Mouse (Mus musculus): ENCODE results near the gene Aco1. TPM values are rescaled to one million over a fixed set of nuclear protein-coding genes. Genes with fewer than 3 reads are reported as not detected.
A peak's percentile ranks its signal among the peaks of the same experiment; 100 is the strongest.

Gene Aco1
- polyA plus RNA-seq, 1 experiment from 2014 or later, result 48.2 TPM

- DNase-seq (no peak), ATAC-seq (ENCODE audit: low FRiP score, low TSS enrichment) (no peak)
- 91% methylated on average over 4 of the region's 4 CpGs for WGBS
- Histone ChIP-seq H3K9me3 (ENCODE audit: control insufficient read depth, low read length) (no peaks in the 10 kb centered on the region), H3K9ac (replicated peaks; ENCODE audit: low read length) (no peak overlapping the region), H3K4me3 (replicated peaks; ENCODE audit: low read depth, low read length) (no peak overlapping the region), H3K4me1 (ENCODE audit: control insufficient read depth, insufficient read depth, low read length) (no peaks in the 10 kb centered on the region), H3K36me3 (ENCODE audit: control insufficient read depth, insufficient read depth, low read length) (no peaks in the 10 kb centered on the region), H3K27me3 (ENCODE audit: control insufficient read depth, insufficient read depth, low read length) (no peaks in the 10 kb centered on the region), H3K4me2 (ENCODE audit: low read length) (no peak overlapping the region), H3K27ac (replicated peaks; ENCODE audit: low read depth, low read length) (no peak overlapping the region)
Observed at GRCm38 (mm10) chr4:40136519-40136918, 6.4 kb upstream of the Aco1 start.

- peaks cover 15% of the 10 kb centered on the region for H3K4me1 ChIP-seq (ENCODE audit: control insufficient read depth, insufficient read depth, low read length)
- WGBS, result 84% methylated on average over 3 of the region's 3 CpGs
- ATAC-seq (ENCODE audit: low FRiP score, low TSS enrichment), result no peak
- H3K9me3 ChIP-seq (ENCODE audit: control insufficient read depth, low read length), result no peaks in the 10 kb centered on the region
- no peak overlapping the region for H3K4me3 ChIP-seq (replicated peaks; ENCODE audit: low read depth, low read length)
- no peaks in the 10 kb centered on the region for H3K36me3 ChIP-seq (ENCODE audit: control insufficient read depth, insufficient read depth, low read length)
- H3K27me3 ChIP-seq (ENCODE audit: control insufficient read depth, insufficient read depth, low read length), result no peaks in the 10 kb centered on the region
- H3K27ac ChIP-seq (replicated peaks; ENCODE audit: low read depth, low read length), result no peak overlapping the region
- H3K9ac ChIP-seq (replicated peaks; ENCODE audit: low read length), result no peak overlapping the region
- no peak for DNase-seq
- no peak overlapping the region for H3K4me2 ChIP-seq (ENCODE audit: low read length)
Observed at GRCm38 (mm10) chr4:40139663-40140255, 3.1 kb upstream of the Aco1 start.

DNA sequence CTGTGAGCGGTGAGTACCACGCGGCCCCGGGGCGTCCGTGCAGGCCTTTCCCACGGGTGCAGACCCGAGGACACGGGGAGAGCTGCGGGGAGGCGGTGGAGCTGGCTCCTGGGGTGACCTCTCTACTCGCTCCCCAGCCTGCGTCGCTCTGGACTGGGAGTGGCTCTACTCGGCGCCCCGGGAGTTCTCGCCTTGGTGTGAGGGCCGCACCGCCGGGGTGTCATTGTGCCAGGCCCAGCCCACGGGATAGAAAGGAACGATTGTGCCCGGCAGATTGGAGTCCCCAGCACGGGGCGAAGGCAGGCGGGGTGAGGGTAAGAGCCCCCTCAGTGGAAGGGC is 621 bp downstream of the Aco1 start:
- H3K36me3 ChIP-seq (ENCODE audit: control insufficient read depth, insufficient read depth, low read length), result no peaks in the 10 kb centered on the region
- DNase-seq (no peak), ATAC-seq (ENCODE audit: low FRiP score, low TSS enrichment) (no peak; the same call in 1 of the 2 replicates)
- H3K9ac ChIP-seq (replicated peaks; ENCODE audit: low read length), result peak overlapping the region; percentile 84
- peak overlapping the region; percentile 62 for H3K4me2 ChIP-seq (ENCODE audit: low read length)
- peaks cover 23% of the 10 kb centered on the region for H3K4me1 ChIP-seq (ENCODE audit: control insufficient read depth, insufficient read depth, low read length)
- H3K27ac ChIP-seq (replicated peaks; ENCODE audit: low read depth, low read length), result peak overlapping the region; percentile 89
- WGBS, result under 1% methylated on average over 27 of the region's 27 CpGs
- H3K9me3 ChIP-seq (ENCODE audit: control insufficient read depth, low read length), result no peaks in the 10 kb centered on the region
- H3K4me3 ChIP-seq (replicated peaks; ENCODE audit: low read depth, low read length), result peak overlapping the region; percentile 85
- H3K27me3 ChIP-seq (ENCODE audit: control insufficient read depth, insufficient read depth, low read length), result no peaks in the 10 kb centered on the region

DNA sequence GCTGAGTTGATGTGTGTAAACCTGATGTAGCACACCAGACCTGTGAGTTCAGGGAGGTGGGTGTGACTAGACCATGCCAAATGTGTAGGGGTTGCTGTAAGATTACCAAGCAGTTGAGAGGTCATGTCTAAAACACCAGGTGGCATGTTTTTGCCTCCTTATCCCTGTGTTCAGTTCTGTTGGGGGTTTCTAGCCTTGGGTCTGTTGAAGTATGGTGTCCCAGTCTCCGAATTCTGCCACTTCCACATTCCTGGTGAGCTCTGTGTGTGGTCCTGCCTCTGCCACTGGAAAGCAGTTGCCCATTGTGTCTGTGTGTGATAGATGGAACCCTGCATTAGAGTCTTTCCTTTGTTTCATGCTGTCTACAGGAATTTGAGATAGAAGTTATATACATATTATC is 1.7 kb downstream of the Aco1 start:
- Histone ChIP-seq H3K4me1 (ENCODE audit: control insufficient read depth, insufficient read depth, low read length) (peaks cover 23% of the 10 kb centered on the region), H3K4me2 (ENCODE audit: low read length) (peak overlapping the region; percentile 62), H3K9me3 (ENCODE audit: control insufficient read depth, low read length) (no peaks in the 10 kb centered on the region), H3K27ac (replicated peaks; ENCODE audit: low read depth, low read length) (no peak overlapping the region), H3K27me3 (ENCODE audit: control insufficient read depth, insufficient read depth, low read length) (no peaks in the 10 kb centered on the region), H3K9ac (replicated peaks; ENCODE audit: low read length) (peak overlapping the region; percentile 84; the same call in 1 of the 2 replicates), H3K4me3 (replicated peaks; ENCODE audit: low read depth, low read length) (peak overlapping the region; percentile 85), H3K36me3 (ENCODE audit: control insufficient read depth, insufficient read depth, low read length) (no peaks in the 10 kb centered on the region)
- WGBS, result 30% methylated on average over 1 of the region's 1 CpGs
- no peak for DNase-seq
- no peak for ATAC-seq (ENCODE audit: low FRiP score, low TSS enrichment)

GRCm38 (mm10) chr4:40144981-40145380 is 2.1 kb downstream of the Aco1 start:
- Histone ChIP-seq H3K4me2 (ENCODE audit: low read length) (peak overlapping the region; percentile 62), H3K27me3 (ENCODE audit: control insufficient read depth, insufficient read depth, low read length) (no peaks in the 10 kb centered on the region), H3K27ac (replicated peaks; ENCODE audit: low read depth, low read length) (no peak overlapping the region), H3K4me3 (replicated peaks; ENCODE audit: low read depth, low read length) (no peak overlapping the region), H3K4me1 (ENCODE audit: control insufficient read depth, insufficient read depth, low read length) (peaks cover 23% of the 10 kb centered on the region), H3K36me3 (ENCODE audit: control insufficient read depth, insufficient read depth, low read length) (no peaks in the 10 kb centered on the region), H3K9me3 (ENCODE audit: control insufficient read depth, low read length) (no peaks in the 10 kb centered on the region), H3K9ac (replicated peaks; ENCODE audit: low read length) (peak overlapping the region; percentile 84; the same call in 1 of the 2 replicates)
- WGBS, result 80% methylated on average over 3 of the region's 3 CpGs
- no peak for ATAC-seq (ENCODE audit: low FRiP score, low TSS enrichment)
- DNase-seq, result no peak

DNA sequence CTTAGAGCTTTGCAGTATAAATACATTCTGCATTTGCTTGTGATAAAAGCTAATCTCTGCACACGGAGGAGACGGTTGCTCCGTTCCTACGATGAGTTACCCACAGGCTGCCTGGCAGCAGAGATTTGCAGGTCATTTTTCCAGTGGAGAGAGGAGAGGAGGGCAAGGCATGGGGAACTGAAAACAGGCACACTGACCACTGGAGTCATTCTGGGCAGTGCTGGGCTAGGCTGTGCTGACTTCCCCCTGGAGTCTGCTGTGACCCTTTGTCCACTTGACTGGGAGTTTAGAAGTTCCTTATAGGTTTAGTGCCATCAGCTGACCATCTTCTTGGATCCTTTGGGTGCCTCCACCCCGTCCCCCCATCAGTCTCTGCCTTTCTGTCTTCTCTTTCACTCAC is 5.4 kb downstream of the Aco1 start:
- Histone ChIP-seq H3K9ac (replicated peaks; ENCODE audit: low read length) (no peak overlapping the region), H3K27me3 (ENCODE audit: control insufficient read depth, insufficient read depth, low read length) (no peaks in the 10 kb centered on the region), H3K36me3 (ENCODE audit: control insufficient read depth, insufficient read depth, low read length) (no peaks in the 10 kb centered on the region), H3K9me3 (ENCODE audit: control insufficient read depth, low read length) (no peaks in the 10 kb centered on the region), H3K27ac (replicated peaks; ENCODE audit: low read depth, low read length) (no peak overlapping the region), H3K4me2 (ENCODE audit: low read length) (no peak overlapping the region), H3K4me3 (replicated peaks; ENCODE audit: low read depth, low read length) (no peak overlapping the region), H3K4me1 (ENCODE audit: control insufficient read depth, insufficient read depth, low read length) (peaks cover 19% of the 10 kb centered on the region)
- DNase-seq (no peak), ATAC-seq (ENCODE audit: low FRiP score, low TSS enrichment) (no peak)
- 93% methylated on average over 5 of the region's 5 CpGs for WGBS

DNA sequence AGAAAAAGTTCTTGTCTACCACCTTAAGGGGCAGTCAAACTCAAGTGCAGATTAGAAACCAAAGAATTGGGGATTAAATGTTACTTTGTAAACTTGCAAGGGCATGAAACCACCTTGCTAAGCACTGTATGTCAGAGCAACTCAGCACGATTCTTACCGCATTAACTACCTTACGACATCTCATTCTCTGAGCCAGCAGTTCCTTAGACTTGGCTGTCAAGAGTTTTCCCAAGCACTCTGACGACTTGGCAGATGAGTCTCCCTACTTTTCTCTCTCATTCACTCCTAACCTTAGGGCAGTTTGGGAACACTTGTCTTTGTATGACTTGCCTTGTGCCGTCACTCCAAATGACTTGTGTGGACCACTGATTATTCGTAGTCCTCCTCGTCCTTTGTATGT is 7.2 kb downstream of the Aco1 start:
- H3K36me3 ChIP-seq (ENCODE audit: control insufficient read depth, insufficient read depth, low read length), result no peaks in the 10 kb centered on the region
- 96% methylated on average over 7 of the region's 7 CpGs for WGBS
- no peak overlapping the region for H3K9ac ChIP-seq (replicated peaks; ENCODE audit: low read length)
- no peaks in the 10 kb centered on the region for H3K27me3 ChIP-seq (ENCODE audit: control insufficient read depth, insufficient read depth, low read length)
- ATAC-seq (ENCODE audit: low FRiP score, low TSS enrichment) (no peak), DNase-seq (no peak)
- peaks cover 5% of the 10 kb centered on the region; the same call in 1 of the 2 replicates for H3K4me1 ChIP-seq (ENCODE audit: control insufficient read depth, insufficient read depth, low read length)
- no peak overlapping the region for H3K4me3 ChIP-seq (replicated peaks; ENCODE audit: low read depth, low read length)
- H3K9me3 ChIP-seq (ENCODE audit: control insufficient read depth, low read length), result no peaks in the 10 kb centered on the region
- H3K4me2 ChIP-seq (ENCODE audit: low read length), result no peak overlapping the region
- H3K27ac ChIP-seq (replicated peaks; ENCODE audit: low read depth, low read length), result no peak overlapping the region

DNA sequence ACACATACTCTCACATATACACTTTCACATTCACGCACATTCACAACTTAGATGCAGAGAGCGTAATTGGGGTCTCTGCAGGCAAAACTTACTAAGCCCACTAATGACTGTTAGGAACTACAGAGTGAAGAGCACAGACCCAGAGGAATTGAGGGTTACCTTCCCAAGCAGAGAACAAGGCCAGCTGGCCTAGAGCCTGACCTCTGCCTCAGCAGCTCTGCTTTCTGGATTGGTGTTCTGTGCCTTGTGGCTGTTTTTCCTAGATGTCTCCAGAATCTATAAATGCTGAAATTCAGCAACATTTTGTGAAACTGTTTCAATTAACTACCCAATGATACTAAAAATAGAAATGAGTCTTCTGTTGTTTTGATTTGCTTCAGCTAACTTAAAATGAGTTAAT is 9.9 kb downstream of the Aco1 start:
- H3K27ac ChIP-seq (replicated peaks; ENCODE audit: low read depth, low read length), result no peak overlapping the region
- no peak overlapping the region for H3K4me2 ChIP-seq (ENCODE audit: low read length)
- ATAC-seq (ENCODE audit: low FRiP score, low TSS enrichment) (no peak), DNase-seq (no peak)
- H3K4me3 ChIP-seq (replicated peaks; ENCODE audit: low read depth, low read length), result no peak overlapping the region
- H3K4me1 ChIP-seq (ENCODE audit: control insufficient read depth, insufficient read depth, low read length), result 0 out of 2 replicates have a peak, but pooled peaks cover 3% of the 10 kb centered on the region
- no peak overlapping the region for H3K9ac ChIP-seq (replicated peaks; ENCODE audit: low read length)
- no peaks in the 10 kb centered on the region for H3K9me3 ChIP-seq (ENCODE audit: control insufficient read depth, low read length)
- no peaks in the 10 kb centered on the region for H3K36me3 ChIP-seq (ENCODE audit: control insufficient read depth, insufficient read depth, low read length)
- WGBS, result 98% methylated on average over 2 of the region's 2 CpGs
- no peaks in the 10 kb centered on the region for H3K27me3 ChIP-seq (ENCODE audit: control insufficient read depth, insufficient read depth, low read length)

- Histone ChIP-seq H3K27me3 (ENCODE audit: control insufficient read depth, insufficient read depth, low read length) (no peaks in the 10 kb centered on the region), H3K4me3 (replicated peaks; ENCODE audit: low read depth, low read length) (no peak overlapping the region), H3K9ac (replicated peaks; ENCODE audit: low read length) (no peak overlapping the region), H3K36me3 (ENCODE audit: control insufficient read depth, insufficient read depth, low read length) (no peaks in the 10 kb centered on the region), H3K27ac (replicated peaks; ENCODE audit: low read depth, low read length) (no peak overlapping the region), H3K9me3 (ENCODE audit: control insufficient read depth, low read length) (no peaks in the 10 kb centered on the region), H3K4me2 (ENCODE audit: low read length) (no peak overlapping the region), H3K4me1 (ENCODE audit: control insufficient read depth, insufficient read depth, low read length) (0 out of 2 replicates have a peak, but pooled peaks cover 3% of the 10 kb centered on the region)
- DNase-seq (no peak), ATAC-seq (ENCODE audit: low FRiP score, low TSS enrichment) (no peak)
- 98% methylated on average over 4 of the region's 4 CpGs for WGBS
Observed at GRCm38 (mm10) chr4:40153500-40153899, 10.6 kb downstream of the Aco1 start.

Measured in midbrain, embryonic 14.5 days (tissue).